Mouse (Mus musculus) adrenal gland, adult 8-10 months (tissue): Measurements from ENCODE around the gene Slc30a5. TPM values are rescaled to one million over a fixed set of nuclear protein-coding genes. Genes with fewer than 3 reads are reported as not detected.

Experiments
- DNase-seq: peaks from one replicate; pipeline ENCODE4 v3.0.0; 2022
- total RNA-seq, 4 experiments: library from RNA; stranded (reverse); gene quantifications; 2 replicates each; pipeline ENCODE4 v1.2.4; 2022

The Slc30a5 gene
- total RNA-seq, 4 experiments from 2014 or later: 42.6 to 47.9 (median 44.9) TPM

DNA sequence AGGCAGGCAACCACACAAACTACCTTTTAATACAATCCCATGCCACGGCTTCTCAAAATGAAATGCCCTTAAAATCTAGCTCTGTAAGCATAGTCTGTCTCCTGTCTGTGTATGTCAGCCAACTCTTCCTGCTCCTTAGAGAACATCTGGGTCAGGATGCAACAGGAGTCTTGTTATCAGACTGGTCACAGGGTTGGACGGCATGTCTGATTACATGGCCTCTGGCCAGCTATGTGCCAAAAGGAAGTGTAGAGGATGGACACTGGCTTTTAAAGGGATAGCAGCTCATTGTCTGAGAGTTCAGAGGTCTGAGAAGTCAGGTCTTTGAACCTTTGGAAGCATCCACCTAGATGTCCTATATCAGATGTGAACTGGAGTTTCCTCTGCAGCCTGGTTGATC lies 77.9 kb downstream of the Slc30a5 start:
- no peak for DNase-seq

DNA sequence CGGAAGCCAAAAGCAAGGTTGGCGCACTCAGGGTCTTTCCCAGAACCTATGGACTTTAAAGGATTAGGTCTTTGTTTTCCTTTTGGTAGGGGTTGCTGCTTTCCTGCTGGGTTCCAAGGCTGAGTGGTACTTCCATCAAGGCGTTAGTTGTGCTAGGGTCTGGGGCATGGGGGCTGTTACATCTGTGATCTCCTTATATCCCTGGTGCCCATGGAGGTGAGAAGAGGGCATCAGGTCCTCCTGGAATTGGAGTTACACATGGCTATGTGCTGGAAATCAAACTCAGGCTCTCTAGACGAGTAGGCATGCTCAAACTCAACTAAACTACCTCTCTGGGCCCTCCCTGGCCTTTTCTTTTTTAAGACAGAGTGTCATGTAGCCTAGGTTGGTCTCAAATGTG lies 79.0 kb downstream of the Slc30a5 start:
- no peak for DNase-seq

GRCm38 (mm10) chr13:100753011-100753410 lies 80.2 kb downstream of the Slc30a5 start:
- no peak for DNase-seq

Other genes with a start within 250 kb of the Slc30a5 start
- 1 to 10 TPM in 1 of 4 experiments, under 1 TPM in 3; 0.61 to 1.4 (median 0.83) TPM for gene Marveld2, start 216.5 kb downstream of the Slc30a5 start, total RNA-seq
- 10 to 100 TPM; 63.5 to 73.0 (median 71.1) TPM for gene Ak6, start 182.4 kb downstream of the Slc30a5 start, total RNA-seq
- 10 to 100 TPM; 20.8 to 24.1 (median 22.3) TPM for gene Rad17, start 182.4 kb downstream of the Slc30a5 start, total RNA-seq
- gene Taf9, start 181.8 kb downstream of the Slc30a5 start, total RNA-seq: 10 to 100 TPM in 2 of 4 experiments, 1 to 10 TPM in 2; 8.3 to 15.0 (median 10.0) TPM
- gene Ccdc125, start 163.7 kb downstream of the Slc30a5 start, total RNA-seq: 1 to 10 TPM in 2 of 4 experiments, under 1 TPM in 2; 0.67 to 1.6 (median 0.98) TPM
- 10 to 100 TPM; 45.1 to 57.7 (median 45.5) TPM for gene Cdk7, start 102.5 kb downstream of the Slc30a5 start, total RNA-seq
- 100 to 1,000 TPM in 1 of 4 experiments, 10 to 100 TPM in 3; 62.7 to 106 (median 84.0) TPM for gene Mrps36, start 88.8 kb downstream of the Slc30a5 start, total RNA-seq
- under 1 TPM in 3 of 4 experiments, not detected in 1; 0.38 to 0.66 (median 0.55) TPM for gene Cenph, start 57.5 kb downstream of the Slc30a5 start, total RNA-seq
- gene Ccnb1, start 46.9 kb downstream of the Slc30a5 start, total RNA-seq: 1 to 10 TPM in 3 of 4 experiments, under 1 TPM in 1; 0.97 to 3.7 (median 2.3) TPM